Mouse (Mus musculus) neural tube, embryonic 12.5 days (tissue): Measurements from ENCODE around the gene Cdc40. TPM values are rescaled to one million over a fixed set of nuclear protein-coding genes. Genes with fewer than 3 reads are reported as not detected.
A peak's percentile ranks its signal among the peaks of the same experiment; 100 is the strongest.

Source experiments
- ATAC-seq: fragments of 200-750 bp; cut with Nextera tagmentation; 2 replicates; pipeline ENCODE4 v1.8.0; 2017; ENCODE audit warnings: low read depth, mild to moderate bottlenecking, moderate TSS enrichment, moderate library complexity; ENCODE audit not compliant: low FRiP score
- H3K27ac ChIP-seq: fragments of 300-500 bp; sonication (generic); 2 replicates; pipeline ENCODE4 v1.5.1; 2016
- H3K27me3 ChIP-seq: fragments of 300-500 bp; sonication (generic); replicated peaks from 2 replicates; pipeline ENCODE4 v1.6.1; 2016; ENCODE audit warnings: mild to moderate bottlenecking
- H3K36me3 ChIP-seq: fragments of 300-500 bp; sonication (generic); 2 replicates; pipeline ENCODE4 v1.6.1; 2016; ENCODE audit warnings: mild to moderate bottlenecking
- H3K4me1 ChIP-seq: fragments of 300-500 bp; sonication (generic); 2 replicates; pipeline ENCODE4 v1.6.1; 2016
- H3K4me2 ChIP-seq: fragments of 300-500 bp; sonication (generic); replicated peaks from 2 replicates; pipeline ENCODE4 v1.6.1; 2016; ENCODE audit warnings: mild to moderate bottlenecking
- H3K4me3 ChIP-seq: fragments of 300-500 bp; sonication (generic); 2 replicates; pipeline ENCODE4 v1.5.1; 2016
- H3K9ac ChIP-seq: fragments of 300-500 bp; sonication (generic); 2 replicates; pipeline ENCODE4 v1.6.1; 2016; ENCODE audit warnings: mild to moderate bottlenecking
- H3K9me3 ChIP-seq: fragments of 300-500 bp; sonication (generic); 2 replicates; pipeline ENCODE4 v1.6.1; 2016; ENCODE audit warnings: mild to moderate bottlenecking
- WGBS: fragments of 180-500 bp; shearing (Covaris S2); methylation state at CpG from one replicate; pipeline ENCODE4 v1.1.7; 2016; 5-methylcytosine and 5-hydroxymethylcytosine counted together
- polyA plus RNA-seq: library from polyadenylated mRNA; unstranded; fragments of >200 nt; fragmentation: Nextera tagmentation; extraction: Ambion mirVana; gene quantifications from 2 replicates; pipeline ENCODE4 v1.2.1, GENCODE M21; 2016

Gene Cdc40
- 36.7 and 36.8 TPM in 2 replicates for polyA plus RNA-seq

- Histone ChIP-seq H3K4me3 (peak within 1 kb of the TSS; percentile 89), H3K9ac (peak within 1 kb of the TSS; percentile 98), H3K9me3 (no peaks in the 10 kb centered on the region), H3K27ac (peak within 1 kb of the TSS; percentile 93), H3K4me2 (peak within 1 kb of the TSS; percentile 65), H3K36me3 (no peaks in the 10 kb centered on the region), H3K27me3 (no peaks in the 10 kb centered on the region), H3K4me1 (peaks cover 12% of the 10 kb centered on the region)
- under 1% methylated on average over 44 of the region's 44 CpGs for WGBS
- ATAC-seq, result peak; percentile 96
These were observed at the start of gene Cdc40, which contains the start of gene Wasf1 for GRCm38 (mm10) chr10:40882831-40883643. Cdc40 (minus strand) TSS chr10:40883311. Wasf1 (plus strand) TSS chr10:40883475.

- no peak for ATAC-seq
- H3K36me3 ChIP-seq, result no peaks in the 10 kb centered on the region
- H3K4me2 ChIP-seq, result no peak overlapping the region
- no peaks in the 10 kb centered on the region for H3K27me3 ChIP-seq
- 90% methylated on average over 6 of the region's 6 CpGs for WGBS
- H3K9ac ChIP-seq, result no peak overlapping the region
- H3K4me1 ChIP-seq, result no peaks in the 10 kb centered on the region
- no peak overlapping the region for H3K4me3 ChIP-seq
- no peak overlapping the region for H3K27ac ChIP-seq
- H3K9me3 ChIP-seq, result no peaks in the 10 kb centered on the region
These were observed 36.4 kb upstream of the Cdc40 start for GRCm38 (mm10) chr10:40919464-40919863.

DNA sequence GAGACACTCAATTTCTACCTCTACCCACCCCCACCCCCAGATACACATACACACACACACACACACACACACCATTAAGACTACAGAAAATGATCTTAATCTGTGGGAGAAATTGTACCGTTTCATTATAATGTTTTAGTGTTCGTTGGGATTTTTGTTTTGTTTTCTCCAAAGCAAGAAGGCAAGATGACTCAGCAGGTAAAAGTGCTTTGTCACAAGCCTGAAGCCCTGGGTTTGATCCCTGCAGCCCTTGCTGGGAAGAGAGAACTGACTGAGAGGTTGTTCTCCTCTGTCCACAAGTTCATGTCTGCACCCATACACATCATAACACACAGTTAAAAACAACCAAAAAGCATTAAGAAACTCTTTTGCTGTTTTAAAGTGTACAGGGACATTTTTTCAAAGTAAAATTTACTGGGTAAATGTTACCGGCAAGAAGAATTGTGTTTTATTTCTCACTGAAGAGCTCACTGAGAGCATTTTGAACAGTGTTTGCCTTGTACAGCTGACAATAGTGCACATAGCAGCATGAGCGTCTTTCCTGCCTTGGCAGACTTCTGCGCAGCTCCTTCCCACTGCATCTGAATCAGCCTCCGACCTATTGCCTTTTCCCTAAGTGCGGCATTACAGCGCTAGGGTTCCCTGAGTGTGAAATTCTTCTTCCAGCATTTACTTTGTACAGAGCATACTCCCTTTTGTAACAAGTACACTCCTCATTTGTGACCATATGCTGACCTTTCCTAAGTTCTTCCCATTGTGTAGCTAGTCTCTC, 35.7 kb upstream of the Cdc40 start:
- H3K9me3 ChIP-seq, result no peaks in the 10 kb centered on the region
- no peak for ATAC-seq
- 84% methylated on average over 8 of the region's 8 CpGs for WGBS
- no peak overlapping the region for H3K4me3 ChIP-seq
- no peak overlapping the region for H3K9ac ChIP-seq
- H3K27ac ChIP-seq, result no peak overlapping the region
- H3K4me1 ChIP-seq, result no peaks in the 10 kb centered on the region
- no peak overlapping the region for H3K4me2 ChIP-seq
- H3K27me3 ChIP-seq, result no peaks in the 10 kb centered on the region
- no peaks in the 10 kb centered on the region for H3K36me3 ChIP-seq

DNA sequence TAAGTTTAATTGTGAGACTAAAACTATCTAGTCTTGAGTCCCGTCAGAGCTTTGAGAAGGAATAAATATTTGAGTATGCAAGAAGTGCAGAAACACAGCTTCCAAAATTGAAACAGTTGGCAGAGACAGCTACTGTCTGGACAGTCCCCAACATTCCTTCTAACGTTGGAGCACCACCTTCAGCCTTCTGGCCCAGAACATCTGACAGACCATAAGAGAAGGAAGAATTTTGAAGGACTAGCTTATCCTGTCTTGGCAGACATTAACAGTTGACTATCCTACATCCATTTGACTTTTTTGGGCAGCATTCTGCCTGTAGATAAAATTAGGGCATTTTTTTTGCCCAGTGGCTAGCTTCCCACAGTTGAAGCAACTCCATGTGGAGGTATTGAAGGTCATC, 32.1 kb upstream of the Cdc40 start:
- no peak overlapping the region for H3K4me2 ChIP-seq
- WGBS, result 93% methylated on average over 2 of the region's 2 CpGs
- H3K36me3 ChIP-seq, result peaks cover 5% of the 10 kb centered on the region; the same call in 1 of the 2 replicates
- no peaks in the 10 kb centered on the region for H3K4me1 ChIP-seq
- no peaks in the 10 kb centered on the region for H3K27me3 ChIP-seq
- no peak overlapping the region for H3K27ac ChIP-seq
- H3K9me3 ChIP-seq, result no peaks in the 10 kb centered on the region
- no peak overlapping the region for H3K4me3 ChIP-seq
- no peak for ATAC-seq
- H3K9ac ChIP-seq, result no peak overlapping the region

DNA sequence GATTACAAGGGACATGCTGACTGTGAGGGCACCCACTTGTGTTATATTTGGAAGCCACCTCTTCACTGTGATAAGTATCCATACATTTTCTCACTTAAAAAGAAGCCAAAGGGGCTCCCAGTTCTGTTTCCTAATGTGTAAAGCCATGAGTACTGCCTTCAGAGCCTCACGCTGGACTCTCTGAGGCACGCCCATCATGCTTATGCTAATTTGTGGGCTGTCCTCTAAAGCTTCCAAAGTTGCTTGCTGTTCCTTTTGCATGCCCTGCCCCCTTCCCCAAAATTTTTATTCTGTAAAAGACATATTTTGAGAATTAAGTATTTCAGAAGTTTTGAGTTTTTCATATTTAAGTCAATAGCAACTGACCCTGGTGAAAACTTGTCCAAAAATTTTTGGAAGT, 27.7 kb upstream of the Cdc40 start:
- Histone ChIP-seq H3K9me3 (no peaks in the 10 kb centered on the region), H3K4me3 (no peak overlapping the region), H3K4me2 (no peak overlapping the region), H3K27me3 (no peaks in the 10 kb centered on the region), H3K9ac (no peak overlapping the region), H3K36me3 (peaks cover 5% of the 10 kb centered on the region; the same call in 1 of the 2 replicates), H3K27ac (no peak overlapping the region), H3K4me1 (peaks cover 7% of the 10 kb centered on the region; the same call in 1 of the 2 replicates)
- 54% methylated on average over 2 of the region's 2 CpGs for WGBS
- no peak for ATAC-seq

DNA sequence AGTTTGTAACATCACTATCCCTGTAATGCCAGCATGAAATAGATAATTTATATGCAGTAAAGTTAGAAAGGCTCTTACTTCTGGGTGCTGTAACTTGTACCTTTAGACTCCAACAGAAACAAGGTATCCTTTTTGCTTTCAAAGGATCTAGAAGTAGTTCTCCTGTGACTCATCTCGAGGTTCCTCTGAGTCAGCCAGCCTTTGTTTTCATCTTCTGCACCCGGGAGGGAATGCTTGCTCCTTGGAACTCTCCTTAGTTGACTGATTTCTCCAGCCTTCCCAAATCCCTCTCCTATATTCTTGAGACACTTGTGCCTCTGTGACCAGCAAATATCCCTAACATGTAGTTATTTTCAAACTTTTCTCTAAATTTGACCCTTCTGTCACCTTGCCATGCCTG, 25.5 kb upstream of the Cdc40 start:
- H3K27ac ChIP-seq, result no peak overlapping the region
- ATAC-seq, result no peak
- H3K4me2 ChIP-seq, result no peak overlapping the region
- no peak overlapping the region for H3K4me3 ChIP-seq
- no peaks in the 10 kb centered on the region for H3K9me3 ChIP-seq
- no peak overlapping the region for H3K9ac ChIP-seq
- 78% methylated on average over 2 of the region's 2 CpGs for WGBS
- no peaks in the 10 kb centered on the region for H3K27me3 ChIP-seq
- peaks cover 5% of the 10 kb centered on the region; the same call in 1 of the 2 replicates for H3K36me3 ChIP-seq
- peaks cover 7% of the 10 kb centered on the region; the same call in 1 of the 2 replicates for H3K4me1 ChIP-seq

DNA sequence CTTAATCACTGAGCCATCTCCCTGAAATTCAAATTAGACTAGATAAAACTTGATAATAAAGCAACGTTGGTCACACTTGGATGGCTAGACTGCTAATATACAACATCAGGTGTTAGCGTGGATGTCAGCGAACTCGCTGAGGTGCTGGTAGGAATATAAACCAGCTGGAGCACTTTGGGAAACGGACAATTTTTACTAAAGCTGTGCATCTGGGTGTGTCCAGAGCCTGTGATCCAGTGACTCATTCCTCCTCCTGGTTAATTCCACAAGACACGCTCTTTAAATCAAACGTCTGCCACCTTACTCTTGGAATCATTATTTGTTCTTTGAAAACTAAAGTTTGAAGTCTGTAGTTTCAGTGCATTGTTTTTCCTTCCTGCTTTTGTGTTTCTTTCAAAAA, 23.7 kb upstream of the Cdc40 start:
- Histone ChIP-seq H3K27me3 (no peaks in the 10 kb centered on the region), H3K9ac (no peak overlapping the region), H3K4me3 (no peak overlapping the region), H3K4me2 (no peak overlapping the region), H3K27ac (no peak overlapping the region), H3K36me3 (no peaks in the 10 kb centered on the region), H3K4me1 (peaks cover 13% of the 10 kb centered on the region), H3K9me3 (no peaks in the 10 kb centered on the region)
- no peak for ATAC-seq
- 70% methylated on average over 7 of the region's 7 CpGs for WGBS

GRCm38 (mm10) chr10:40906131-40906530, 23.0 kb upstream of the Cdc40 start:
- H3K27ac ChIP-seq, result no peak overlapping the region
- WGBS, result 87% methylated on average over 1 of the region's 1 CpGs

DNA sequence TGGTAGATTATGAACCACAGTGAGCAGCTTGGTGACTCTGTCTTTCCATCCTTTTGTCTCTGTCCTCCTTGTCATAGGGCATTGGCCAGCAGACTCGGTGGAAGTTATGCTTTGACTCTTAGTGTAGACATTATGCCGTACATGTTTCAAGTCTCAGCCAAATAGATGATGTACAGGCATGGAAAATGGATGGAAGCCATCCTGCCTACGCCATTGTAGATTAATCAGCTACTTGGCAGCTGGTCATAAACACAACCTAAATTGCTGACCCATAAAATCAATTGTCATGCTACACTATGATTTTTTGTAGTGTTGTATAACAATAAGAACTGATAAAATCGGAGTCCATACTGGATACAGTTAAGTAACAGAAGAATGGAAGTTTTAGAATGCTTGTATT, 18.7 kb upstream of the Cdc40 start:
- Histone ChIP-seq H3K4me1 (peaks cover 16% of the 10 kb centered on the region), H3K9me3 (no peaks in the 10 kb centered on the region), H3K4me3 (no peak overlapping the region), H3K27me3 (no peaks in the 10 kb centered on the region), H3K4me2 (no peak overlapping the region), H3K36me3 (no peaks in the 10 kb centered on the region), H3K9ac (no peak overlapping the region), H3K27ac (no peak overlapping the region)
- 69% methylated on average over 4 of the region's 4 CpGs for WGBS
- no peak for ATAC-seq

More at GRCm38 (mm10) chr10:40906131-40906530, 23.0 kb upstream of the Cdc40 start:
- Histone ChIP-seq H3K9ac (no peak overlapping the region), H3K4me3 (no peak overlapping the region), H3K36me3 (no peaks in the 10 kb centered on the region), H3K27me3 (no peaks in the 10 kb centered on the region), H3K4me2 (no peak overlapping the region), H3K4me1 (peaks cover 13% of the 10 kb centered on the region), H3K9me3 (no peaks in the 10 kb centered on the region)
- ATAC-seq, result no peak

DNA sequence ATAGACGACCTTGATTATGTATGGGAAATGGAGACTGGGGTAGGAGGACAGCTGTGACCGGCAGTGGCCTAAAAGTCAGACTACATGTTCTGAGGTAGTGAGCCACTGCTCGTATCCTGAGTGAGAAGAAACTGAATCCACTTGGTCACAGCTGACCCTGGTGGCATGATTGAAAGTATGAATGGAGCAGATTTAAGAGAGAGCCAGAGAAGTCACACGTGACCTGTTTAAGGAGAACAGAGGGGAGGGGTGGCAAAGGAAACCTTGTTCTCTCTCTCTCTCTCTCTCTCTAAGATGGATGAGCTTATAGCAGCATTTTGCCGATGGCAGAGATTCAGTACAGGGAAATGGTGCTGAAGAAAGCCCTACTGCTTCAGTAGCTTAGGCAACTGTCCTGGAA, 13.5 kb upstream of the Cdc40 start:
- Histone ChIP-seq H3K27ac (no peak overlapping the region), H3K9me3 (no peaks in the 10 kb centered on the region), H3K4me3 (no peak overlapping the region), H3K4me1 (peaks cover 7% of the 10 kb centered on the region; the same call in 1 of the 2 replicates), H3K4me2 (no peak overlapping the region), H3K36me3 (no peaks in the 10 kb centered on the region), H3K9ac (no peak overlapping the region), H3K27me3 (no peaks in the 10 kb centered on the region)
- ATAC-seq, result no peak
- 51% methylated on average over 5 of the region's 5 CpGs for WGBS

DNA sequence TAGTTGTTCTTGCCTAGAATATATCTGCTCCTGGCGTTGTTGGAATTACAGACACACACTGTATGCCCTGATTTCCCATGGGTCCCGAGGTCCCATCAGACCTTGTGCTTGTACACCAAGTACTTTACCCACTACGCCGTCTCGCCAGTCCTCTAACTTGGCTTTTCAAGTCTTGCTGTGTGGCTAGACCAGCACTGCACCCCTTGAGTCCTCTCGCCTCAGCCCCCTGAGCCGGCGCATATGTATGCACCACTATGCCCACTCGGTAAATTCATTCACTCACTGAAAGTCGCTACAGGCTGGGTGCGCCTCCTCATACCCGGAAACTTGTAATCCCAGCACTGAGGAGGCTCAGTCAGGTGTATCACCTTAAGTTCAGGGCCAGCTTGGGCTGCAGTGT, 12.7 kb upstream of the Cdc40 start:
- Histone ChIP-seq H3K9me3 (no peaks in the 10 kb centered on the region), H3K27ac (no peak overlapping the region), H3K4me2 (no peak overlapping the region), H3K4me3 (no peak overlapping the region), H3K36me3 (no peaks in the 10 kb centered on the region), H3K9ac (no peak overlapping the region), H3K4me1 (peaks cover 7% of the 10 kb centered on the region; the same call in 1 of the 2 replicates), H3K27me3 (no peaks in the 10 kb centered on the region)
- ATAC-seq, result no peak
- 94% methylated on average over 12 of the region's 12 CpGs for WGBS

DNA sequence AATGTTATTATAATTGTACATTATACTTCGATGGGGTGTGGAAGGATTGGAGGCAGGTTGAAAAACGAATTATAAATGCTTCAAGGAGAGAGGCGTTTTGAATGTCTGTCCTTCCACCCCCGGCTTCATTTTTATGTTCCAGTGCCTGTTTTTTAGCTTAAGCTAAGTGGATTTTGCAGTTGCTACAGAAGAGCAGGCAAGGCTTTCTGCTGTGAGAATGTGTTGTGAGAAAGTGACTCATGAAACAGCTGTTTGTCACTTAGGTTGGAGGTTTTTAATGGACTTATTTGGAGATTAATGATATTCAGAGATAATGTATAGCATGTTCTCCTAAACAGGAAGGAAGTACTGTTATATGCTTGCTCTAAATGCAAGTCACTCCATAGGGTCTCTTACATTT, 6.0 kb upstream of the Cdc40 start:
- WGBS, result 85% methylated on average over 4 of the region's 4 CpGs
- no peaks in the 10 kb centered on the region for H3K36me3 ChIP-seq
- H3K27me3 ChIP-seq, result no peaks in the 10 kb centered on the region
- H3K9ac ChIP-seq, result no peak overlapping the region
- H3K27ac ChIP-seq, result no peak overlapping the region
- ATAC-seq, result no peak
- H3K4me2 ChIP-seq, result no peak overlapping the region
- no peaks in the 10 kb centered on the region for H3K9me3 ChIP-seq
- no peaks in the 10 kb centered on the region for H3K4me1 ChIP-seq
- no peak overlapping the region for H3K4me3 ChIP-seq
